Mouse (Mus musculus) activated CD4-positive, CD25-positive, alpha-beta regulatory T cell, adult 4 months (primary cell): ENCODE results near the gene Ywhag. TPM values are rescaled to one million over a fixed set of nuclear protein-coding genes. Genes with fewer than 3 reads are reported as not detected.

Source experiments
- ATAC-seq: one replicate; pipeline ENCODE4 v1.8.0; 2017
- polyA plus RNA-seq, 2 experiments: library from polyadenylated mRNA; unstranded; fragments of 100-300 nt; shearing (Covaris generic); gene quantifications; one replicate each; pipeline ENCODE4 v1.2.1; 2017

Gene Ywhag
- polyA plus RNA-seq, 2 experiments from 2014 or later: 34.1 to 56.7 TPM

DNA sequence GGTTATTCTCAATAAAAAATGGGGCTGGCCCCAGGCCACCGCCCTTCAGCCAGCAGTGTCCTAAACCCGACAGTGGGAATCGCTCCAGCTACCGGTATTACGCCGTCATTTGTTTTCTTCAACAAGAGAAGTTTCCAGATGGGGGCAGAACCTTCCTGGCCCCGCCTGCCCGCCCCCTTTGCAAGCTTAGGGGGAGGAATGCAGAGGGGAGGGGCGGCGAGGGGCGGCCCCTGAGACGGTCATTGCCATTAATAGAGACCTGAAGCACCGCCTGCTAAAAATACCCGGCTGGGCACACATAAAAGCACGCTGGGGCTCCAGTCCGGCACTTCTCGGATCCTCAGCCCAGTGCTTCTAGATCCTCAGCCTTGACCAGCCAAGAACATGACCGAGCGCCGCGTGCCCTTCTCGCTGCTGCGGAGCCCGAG is 46.7 kb downstream of the Ywhag start, which contains the start of gene Hspb1:
TSS of gene Hspb1 (plus strand) at position 245 of the 428 bp plus-strand sequence.
- ATAC-seq: no peak

DNA sequence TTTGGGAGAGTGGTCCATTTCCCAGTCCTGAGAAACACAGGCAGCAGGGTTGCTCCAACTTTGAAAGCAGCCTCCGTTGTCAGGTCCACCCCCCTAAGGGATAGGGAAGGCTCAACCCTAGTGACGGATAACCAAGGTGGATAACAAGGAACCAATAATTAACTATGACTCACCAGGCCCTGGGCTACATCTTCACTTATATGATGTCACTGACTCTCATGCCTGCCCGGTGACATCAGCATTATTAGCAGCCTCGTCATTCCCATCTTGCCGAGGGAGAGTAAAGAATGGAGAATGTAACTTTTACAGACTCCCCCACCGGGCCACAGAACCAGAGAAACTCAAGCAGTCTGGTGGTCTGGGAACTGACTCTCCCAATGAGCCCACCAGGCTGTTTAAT is 49.8 kb downstream of the Ywhag start:
- no peak for ATAC-seq

- ATAC-seq: no peak
These were observed 54.8 kb downstream of the Ywhag start for GRCm38 (mm10) chr5:135879449-135880158.

- ATAC-seq: no peak
These were observed 56.6 kb downstream of the Ywhag start for GRCm38 (mm10) chr5:135877831-135878231.

DNA sequence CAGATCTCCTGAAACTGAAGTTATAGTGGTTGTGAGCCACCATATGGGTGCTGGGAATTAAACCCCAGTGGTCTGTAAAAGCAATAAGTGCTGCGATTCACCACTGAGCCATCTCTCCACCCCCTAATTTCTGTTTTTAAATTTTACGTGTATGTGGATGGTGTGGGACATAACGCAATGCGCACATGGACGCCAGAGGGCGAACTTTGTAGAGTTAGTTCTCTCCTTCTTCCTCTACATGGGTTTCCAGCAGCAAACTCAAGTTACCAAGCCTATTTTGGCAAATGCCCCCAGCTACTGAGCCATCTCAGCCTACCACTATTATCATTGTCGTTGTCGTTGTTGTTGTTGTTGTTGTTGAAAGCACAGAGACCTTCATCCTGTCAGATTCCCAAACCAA is 57.2 kb downstream of the Ywhag start:
- ATAC-seq: no peak

DNA sequence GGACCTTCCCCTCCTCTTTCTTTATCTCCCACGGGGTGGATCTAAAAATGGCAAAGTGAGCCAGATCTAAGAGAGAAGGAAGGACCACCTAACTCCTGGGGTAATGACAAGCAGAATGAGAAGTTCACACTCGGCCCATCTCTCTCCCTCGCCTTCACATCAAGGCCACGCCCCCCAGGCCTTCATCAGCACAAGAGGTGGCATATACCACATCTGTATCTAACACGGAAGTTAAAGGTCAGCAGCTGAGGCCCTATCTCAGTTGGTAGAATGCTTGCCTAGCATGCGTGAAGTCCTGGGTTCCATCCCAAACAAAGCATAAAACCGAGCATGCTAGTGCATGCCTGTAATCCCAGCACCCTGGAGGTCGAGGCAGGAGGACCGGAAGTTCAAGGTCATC is 60.7 kb downstream of the Ywhag start:
- peak; percentile 32 for ATAC-seq

- ATAC-seq: no peak
These were observed 61.4 kb downstream of the Ywhag start for GRCm38 (mm10) chr5:135872996-135873395.

- no peak for ATAC-seq
These were observed 63.9 kb downstream of the Ywhag start for GRCm38 (mm10) chr5:135870505-135870904.

DNA sequence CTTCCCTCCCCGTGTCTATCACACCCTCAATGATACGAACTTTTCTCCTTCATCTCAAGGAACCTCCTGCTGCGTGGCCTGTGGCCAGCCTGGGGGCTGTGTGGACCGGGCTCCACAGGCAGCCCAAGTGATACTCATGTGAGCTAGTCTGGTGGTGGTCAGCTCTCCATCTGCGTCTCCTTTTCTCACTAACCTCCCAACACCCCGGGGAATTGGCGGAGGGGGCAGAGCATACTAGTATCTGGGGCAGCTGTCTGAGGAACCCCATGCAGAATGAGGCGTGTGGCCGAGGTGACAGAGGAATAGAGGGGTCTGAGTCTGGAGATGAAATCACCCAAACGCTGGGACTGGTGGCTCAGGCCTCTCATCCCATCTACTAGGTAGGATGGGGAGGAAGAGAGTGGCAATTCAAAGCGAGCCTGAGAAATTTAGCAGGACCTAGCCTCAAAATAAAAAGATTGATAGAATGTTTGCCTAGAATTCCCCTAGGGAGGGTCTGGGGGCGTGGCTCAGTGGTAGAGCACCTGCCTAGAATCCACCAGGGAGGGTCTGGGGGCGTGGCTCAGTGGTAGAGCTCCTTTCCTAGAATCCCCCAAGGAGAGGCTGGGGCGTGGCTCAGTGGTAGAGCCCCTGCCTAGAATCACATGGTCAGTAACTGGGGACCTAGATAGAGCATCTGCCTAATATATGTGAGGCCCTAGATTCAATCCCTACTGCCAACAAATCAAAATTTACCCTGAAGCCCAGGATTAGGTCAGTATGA is 64.6 kb downstream of the Ywhag start:
- ATAC-seq: no peak

GRCm38 (mm10) chr5:135868653-135869052 is 65.8 kb downstream of the Ywhag start:
- no peak for ATAC-seq

GRCm38 (mm10) chr5:135867637-135868593 is 66.5 kb downstream of the Ywhag start:
- no peak for ATAC-seq

DNA sequence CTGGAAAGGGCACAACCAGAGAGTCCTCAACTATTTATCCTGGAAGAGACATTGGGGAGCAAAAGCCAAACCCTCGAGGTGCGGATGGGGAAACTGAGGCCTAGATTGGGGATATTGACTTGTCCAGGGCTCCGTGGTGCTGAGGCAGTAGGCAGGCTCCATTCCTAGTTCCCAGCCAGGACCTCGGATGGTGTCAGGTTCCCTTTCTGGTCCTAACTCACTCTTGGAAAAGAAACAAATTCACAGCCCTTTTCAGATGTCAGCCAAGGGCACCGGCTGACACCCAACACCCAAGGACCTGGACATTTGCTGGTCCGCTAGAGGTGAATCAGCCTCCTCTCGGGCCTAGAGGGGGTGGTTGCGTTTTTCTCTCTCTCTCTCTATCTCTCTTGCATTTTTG is 67.8 kb downstream of the Ywhag start:
- no peak for ATAC-seq

Other genes starting within 250 kb of the Ywhag start
- gene Tmem120a, start 190.2 kb downstream of the Ywhag start, polyA plus RNA-seq: 10 to 100 TPM; 41.4 to 47.0 TPM
- gene Styxl1, start 156.2 kb downstream of the Ywhag start, polyA plus RNA-seq: under 1 TPM in 1 of 2 experiments, not detected in 1; 0.95 TPM
- gene Mdh2, start 156.1 kb downstream of the Ywhag start, polyA plus RNA-seq: 100 to 1,000 TPM; 625 to 710 TPM
- not detected for gene Srrm3, start 127.7 kb downstream of the Ywhag start, polyA plus RNA-seq
- gene Hspb1, start 46.7 kb downstream of the Ywhag start, polyA plus RNA-seq: not detected
- gene Ssc4d, start 39.9 kb upstream of the Ywhag start, polyA plus RNA-seq: 1 to 10 TPM; 1.7 to 2.4 TPM
- not detected for gene Zp3, start 45.5 kb upstream of the Ywhag start, polyA plus RNA-seq
- 10 to 100 TPM; 10.6 to 13.8 TPM for gene Dtx2, start 60.2 kb upstream of the Ywhag start, polyA plus RNA-seq
- gene Upk3b, start 103.9 kb upstream of the Ywhag start, polyA plus RNA-seq: not detected
- gene Upk3bl, start 119.9 kb upstream of the Ywhag start, polyA plus RNA-seq: not detected
- 1 to 10 TPM; 1.8 to 2.2 TPM for gene Rasa4, start 149.3 kb upstream of the Ywhag start, polyA plus RNA-seq
- 100 to 1,000 TPM; 124 to 138 TPM for gene Polr2j, start 182.0 kb upstream of the Ywhag start, polyA plus RNA-seq
- gene Lrwd1, start 201.5 kb upstream of the Ywhag start, polyA plus RNA-seq: 10 to 100 TPM; 31.7 to 35.3 TPM
- gene Alkbh4, start 201.5 kb upstream of the Ywhag start, polyA plus RNA-seq: 10 to 100 TPM; 49.3 to 56.2 TPM
- 10 to 100 TPM; 62.2 to 74.1 TPM for gene Orai2, start 236.1 kb upstream of the Ywhag start, polyA plus RNA-seq